Mouse (Mus musculus) lung, adult 18-20 months (tissue): ENCODE results near the gene Mrpl48.

Experiments
- DNase-seq, 2 experiments: peaks; one replicate each; pipeline ENCODE4 v3.0.0; 2022; ENCODE audit warnings: mixed read lengths in 2 of 2

The Mrpl48 gene

DNA sequence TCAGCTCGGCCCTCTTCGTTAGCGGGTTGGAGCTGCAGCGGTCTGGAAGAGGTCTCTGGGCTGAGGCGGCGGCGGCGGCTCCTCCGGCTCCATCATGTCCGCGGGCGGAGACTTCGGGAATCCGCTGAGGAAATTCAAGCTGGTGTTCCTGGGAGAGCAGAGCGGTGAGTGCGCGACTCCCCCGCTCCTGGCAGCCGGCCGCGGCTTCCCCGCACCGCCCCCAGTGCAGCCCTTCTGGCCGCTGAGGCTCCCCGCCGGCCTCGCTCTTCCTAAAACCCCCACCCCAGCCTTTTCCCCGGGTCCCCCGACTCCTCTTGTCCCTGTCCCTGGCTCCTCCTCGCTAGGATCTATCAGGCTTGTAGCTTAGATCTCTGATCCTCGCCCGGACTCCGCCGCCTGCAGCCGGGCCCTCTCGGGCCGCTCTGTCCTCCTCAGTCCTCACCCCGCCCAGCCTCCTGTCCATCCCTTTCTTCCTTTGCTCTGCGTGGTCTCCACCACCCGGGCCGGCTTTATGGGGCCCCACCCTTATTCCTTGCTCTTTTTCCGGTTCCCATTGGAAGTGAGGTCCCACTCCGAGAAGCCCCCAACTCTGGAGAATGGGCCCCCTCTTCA, at the start of gene Mrpl48:
TSS of gene Mrpl48 (minus strand) at position 172 of the 612 bp plus-strand sequence.
- DNase-seq, result peak; percentile 53

DNA sequence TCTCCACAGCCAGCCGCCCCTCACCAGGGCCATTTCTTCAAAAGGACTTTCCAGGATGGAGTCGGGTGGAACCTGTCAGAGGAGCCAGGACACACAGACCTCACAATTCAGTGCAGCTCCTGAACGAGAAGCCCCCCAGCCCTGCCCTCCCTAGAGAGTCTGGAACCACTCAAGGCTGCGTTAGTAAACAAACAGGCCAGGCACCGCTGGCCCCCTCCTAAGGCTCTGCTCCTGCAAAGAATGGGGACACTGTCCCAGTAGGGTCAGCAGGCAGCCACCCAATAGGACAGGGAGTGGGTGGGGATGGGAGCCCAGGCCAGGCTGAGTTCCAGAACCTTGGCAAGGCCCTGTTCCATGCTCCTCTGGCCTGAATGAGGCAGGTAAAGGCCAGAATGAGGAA, 48.6 kb upstream of the Mrpl48 start:
- no peak for DNase-seq

DNA sequence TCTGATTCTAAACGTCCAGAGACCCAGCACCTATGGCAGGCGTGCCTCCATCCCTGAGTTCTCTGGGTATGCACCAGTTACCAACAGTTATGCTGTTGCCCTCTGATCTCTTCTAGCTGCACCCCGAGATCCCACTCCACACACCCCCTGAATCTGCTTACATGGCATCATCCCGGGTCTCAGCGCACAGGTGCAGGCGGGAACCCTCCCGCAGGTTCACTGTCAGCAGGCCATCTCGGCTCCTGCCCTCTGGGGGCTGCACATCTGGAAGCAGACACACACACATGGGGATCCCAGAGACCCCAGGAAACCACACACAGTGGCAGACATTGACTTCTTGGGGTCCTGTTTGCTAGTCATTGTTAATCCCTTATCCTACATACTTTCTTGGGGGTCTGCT, 46.3 kb upstream of the Mrpl48 start:
- DNase-seq, result no peak

DNA sequence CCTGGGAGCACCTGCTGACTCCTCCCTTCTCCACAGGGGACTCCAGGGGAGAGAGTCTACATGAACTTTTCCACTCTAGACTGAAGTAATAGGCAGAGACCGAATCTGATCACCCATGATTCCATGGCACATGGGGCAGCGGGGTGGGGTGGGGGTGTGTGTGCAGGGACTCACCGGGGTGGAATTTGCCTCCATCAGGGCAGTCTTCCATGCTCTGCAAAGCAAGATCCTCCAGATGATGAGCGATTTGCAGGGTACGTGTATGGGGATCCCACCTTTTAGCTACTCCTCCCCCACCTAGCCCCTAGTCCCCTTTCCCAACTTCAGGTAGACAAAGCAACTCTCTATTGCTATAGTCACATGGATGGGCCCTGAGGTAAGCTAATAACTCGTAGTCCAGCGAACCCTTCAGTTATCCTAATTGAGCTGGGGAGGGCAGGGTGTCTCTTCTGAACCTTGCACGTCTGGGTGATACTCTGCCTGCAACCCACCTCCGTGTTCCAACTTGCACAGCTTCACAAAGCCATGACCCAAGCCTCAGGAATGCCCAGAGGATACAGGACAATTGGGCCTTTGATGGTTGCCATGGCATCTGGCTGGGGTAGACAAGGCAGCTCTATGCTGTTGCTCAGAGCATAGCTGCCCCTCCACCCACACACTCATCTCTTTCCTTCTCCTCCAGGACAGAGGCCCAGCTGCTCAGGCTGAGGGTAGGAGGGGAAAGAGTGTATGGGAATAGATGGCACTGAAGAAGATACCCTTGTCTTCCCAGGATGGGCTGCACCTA, 45.6 kb upstream of the Mrpl48 start:
- DNase-seq, result no peak

DNA sequence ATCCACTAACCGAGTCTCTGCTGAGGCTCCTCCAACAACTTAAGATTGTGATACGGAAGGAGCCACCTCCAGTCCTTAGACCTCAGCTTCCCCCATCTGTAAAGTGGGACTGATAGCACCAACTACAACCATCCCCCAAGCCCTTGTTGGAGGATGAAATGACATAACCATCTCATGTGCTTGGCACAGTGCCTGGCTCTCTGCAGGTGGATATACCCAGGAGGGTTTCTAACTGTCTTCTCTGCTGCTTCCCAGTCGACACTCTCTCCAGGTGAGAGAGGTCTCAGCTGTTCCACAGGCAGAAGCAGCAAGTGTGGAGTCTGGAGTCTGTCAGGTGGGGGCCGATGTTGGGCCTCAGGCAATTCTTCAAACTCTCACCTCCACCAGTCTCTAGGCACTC, 42.9 kb upstream of the Mrpl48 start:
- DNase-seq, result no peak

DNA sequence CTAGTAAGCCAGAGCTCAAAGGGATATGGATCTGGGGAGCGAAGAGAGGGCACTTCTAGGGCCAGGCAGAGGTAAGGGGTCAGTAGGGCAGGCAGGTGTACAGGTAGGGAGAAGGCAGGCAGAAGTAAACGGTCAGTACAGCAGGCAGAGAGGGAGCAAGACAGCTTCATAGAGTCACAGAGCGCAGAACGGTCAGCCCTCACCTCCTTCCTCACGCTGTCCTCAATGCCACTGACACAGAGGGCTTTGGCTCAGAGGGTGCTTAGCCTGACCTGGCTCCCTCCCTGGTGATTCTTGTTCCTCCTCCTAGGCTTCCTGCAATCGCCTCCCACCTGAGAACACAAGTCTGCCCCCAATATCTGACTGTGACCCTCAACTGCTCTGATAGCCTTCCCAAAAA, 42.3 kb upstream of the Mrpl48 start:
- DNase-seq, result no peak

DNA sequence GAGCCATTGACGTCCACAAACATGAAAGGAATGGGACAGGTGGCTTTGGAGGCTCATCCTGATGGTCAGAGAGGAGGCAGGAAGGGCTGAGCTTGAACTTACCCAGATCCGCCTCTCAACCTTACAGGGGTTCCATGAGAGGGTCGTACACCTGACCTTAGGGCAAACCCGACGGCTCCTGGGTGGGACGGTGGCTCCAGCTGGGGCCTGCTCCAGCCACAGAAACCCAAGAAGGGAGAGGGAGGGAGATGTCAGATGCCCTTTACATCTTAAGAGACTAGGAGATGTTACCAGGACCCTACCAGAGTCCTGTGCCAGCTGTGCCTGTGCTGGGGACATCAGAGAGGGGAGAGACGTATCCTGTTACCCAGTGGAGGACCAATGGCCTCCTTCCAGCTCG, 41.7 kb upstream of the Mrpl48 start:
- no peak for DNase-seq

DNA sequence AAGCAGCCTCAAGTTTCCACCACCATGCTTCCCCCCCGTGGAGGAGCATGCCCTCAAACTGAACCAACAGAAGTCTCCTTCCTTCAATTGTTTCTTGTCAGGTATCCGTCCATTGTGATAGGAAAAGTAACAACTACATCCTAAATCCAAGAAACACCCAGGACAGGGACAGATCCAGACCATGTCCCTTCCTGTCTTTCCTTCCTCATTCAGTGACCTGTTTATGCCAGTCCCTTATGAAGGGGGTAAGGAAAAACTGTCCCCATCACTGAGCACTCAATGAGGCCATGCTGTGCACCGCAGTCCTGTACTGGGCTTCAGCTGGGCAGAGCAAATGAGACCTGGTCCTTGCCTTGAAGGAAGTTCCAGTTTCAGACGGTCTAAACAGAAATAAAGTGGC, 41.0 kb upstream of the Mrpl48 start:
- DNase-seq, result no peak

DNA sequence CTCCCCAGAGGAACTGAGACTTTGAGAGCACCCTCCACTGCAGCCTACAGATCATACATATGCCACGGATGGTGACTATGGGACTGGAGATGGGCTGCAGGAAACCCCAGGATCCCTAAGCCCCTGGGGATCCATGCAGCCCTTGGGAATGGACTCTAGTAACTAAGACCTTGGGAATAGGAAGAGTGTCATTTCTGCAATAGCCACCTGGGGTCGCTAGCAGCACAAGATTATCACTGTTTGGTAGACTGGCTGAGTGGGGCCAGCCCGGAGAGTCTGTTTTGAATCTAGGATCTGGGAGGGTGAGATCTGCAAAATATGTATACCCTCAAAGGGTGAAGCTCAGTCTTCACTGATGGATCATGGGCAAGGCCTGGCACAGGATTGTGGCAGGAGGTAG, 37.0 kb upstream of the Mrpl48 start:
- peak; percentile 44 to 65 for DNase-seq

DNA sequence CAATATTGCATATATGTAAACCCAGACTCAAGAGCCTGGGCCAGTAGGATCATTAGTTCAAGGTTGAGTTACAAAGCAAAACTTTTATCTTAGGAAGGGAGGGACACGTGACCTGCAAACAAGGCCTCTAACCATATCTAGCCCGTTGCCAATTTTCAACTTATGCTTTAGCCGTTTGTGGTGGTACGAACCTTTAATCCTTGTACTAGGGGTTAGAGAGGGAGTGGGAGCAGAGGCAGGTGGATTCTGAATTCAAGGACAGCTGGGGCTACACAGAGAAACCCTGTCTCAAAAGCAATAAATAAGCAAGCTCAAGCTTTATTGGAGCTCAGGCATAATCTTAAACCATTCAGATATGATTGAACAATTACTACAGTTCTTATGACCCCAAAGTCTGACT, 34.3 kb upstream of the Mrpl48 start:
- DNase-seq, result no peak

DNA sequence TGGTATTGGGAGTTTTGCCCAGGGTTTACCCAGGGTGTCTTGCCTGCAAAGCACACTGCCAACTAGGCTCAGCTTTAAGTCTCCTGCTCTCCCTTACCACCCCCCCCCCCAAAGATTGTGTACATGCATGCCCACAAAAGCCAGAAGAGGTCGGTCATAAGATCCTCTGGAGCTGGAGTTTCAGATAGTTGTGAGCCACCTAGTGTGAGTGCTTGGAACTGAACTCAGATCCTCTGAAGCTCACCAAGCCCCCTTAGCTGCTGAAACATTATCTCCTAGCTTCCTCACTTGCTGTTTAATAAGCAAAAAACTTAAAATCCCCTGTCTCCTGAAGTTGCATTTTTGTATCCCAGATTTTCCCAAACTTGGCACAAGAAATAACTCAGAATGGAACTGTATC, 29.6 kb upstream of the Mrpl48 start:
- peak in 1 of 2 experiments; percentile 32 for DNase-seq

DNA sequence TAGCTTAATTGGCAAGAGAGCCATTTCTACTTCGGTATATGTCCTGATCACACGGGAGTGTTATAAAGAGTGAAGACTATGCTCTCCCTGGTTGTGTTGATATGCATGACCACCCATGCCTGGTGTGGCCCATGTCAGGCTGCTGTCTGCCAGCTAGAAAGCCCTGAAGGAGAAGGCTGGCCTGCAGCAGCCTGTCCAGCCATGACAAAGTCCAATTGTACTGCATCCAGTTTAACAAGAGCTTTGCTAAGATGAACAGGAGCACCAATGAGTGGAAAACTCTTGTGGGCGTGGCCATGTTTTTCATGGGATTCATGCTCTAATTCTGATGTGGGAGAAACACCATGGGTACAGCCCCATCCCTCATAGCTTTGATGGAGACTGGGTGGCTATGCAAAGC, 16.4 kb upstream of the Mrpl48 start:
- no peak for DNase-seq

DNA sequence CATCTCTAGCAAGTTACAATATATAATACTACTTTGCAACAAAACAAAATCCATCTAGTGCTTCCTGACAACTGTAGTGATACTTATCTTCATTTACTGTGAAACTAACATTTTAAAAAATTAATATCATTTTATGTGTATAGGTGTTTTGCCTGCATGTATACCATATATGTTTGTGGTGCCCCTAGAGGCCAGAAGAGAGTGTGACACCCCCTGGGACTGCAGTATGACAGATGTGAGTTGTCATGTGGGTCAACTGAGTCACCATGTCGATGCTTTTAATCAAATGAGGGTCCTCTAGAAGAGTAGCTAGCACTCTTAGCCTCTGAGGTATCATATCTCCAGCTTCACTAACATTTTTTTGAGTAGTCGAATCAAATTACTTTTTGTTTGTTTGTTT, 14.2 kb upstream of the Mrpl48 start:
- no peak for DNase-seq

DNA sequence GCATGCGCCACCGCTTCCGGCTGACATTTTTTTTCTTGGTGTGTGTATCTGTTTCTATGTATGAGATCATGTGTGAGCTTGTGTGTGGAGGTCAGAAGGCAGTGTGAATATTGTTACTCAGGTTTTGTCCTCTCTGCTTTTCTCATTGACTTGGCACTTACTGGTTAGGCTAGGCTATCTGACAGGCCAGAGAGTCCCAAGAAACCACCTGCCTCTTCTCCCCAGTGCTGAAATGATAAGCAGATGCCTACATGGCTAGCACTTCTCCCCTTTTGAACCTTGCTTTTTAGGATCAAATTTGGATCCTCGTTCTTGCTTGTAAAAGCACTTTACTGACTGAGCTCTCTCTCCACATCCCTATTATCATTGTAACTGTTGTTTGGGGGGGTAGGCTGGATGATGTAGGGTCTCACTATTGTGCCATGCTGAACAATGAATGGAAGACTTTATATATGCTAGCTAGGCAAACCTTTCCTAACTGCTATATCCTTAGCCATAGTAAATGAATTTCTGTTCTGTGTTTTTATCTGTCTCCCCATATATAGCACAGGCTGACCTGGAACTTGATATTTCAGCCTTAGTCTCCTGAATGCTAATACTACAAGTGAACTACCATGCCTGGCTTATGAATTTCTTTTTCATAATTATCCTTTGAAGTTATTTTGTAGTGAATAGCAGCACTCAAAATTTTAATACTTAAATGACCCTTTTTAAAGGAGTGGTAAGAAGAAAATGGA, 8.2 kb upstream of the Mrpl48 start:
- DNase-seq, result no peak

DNA sequence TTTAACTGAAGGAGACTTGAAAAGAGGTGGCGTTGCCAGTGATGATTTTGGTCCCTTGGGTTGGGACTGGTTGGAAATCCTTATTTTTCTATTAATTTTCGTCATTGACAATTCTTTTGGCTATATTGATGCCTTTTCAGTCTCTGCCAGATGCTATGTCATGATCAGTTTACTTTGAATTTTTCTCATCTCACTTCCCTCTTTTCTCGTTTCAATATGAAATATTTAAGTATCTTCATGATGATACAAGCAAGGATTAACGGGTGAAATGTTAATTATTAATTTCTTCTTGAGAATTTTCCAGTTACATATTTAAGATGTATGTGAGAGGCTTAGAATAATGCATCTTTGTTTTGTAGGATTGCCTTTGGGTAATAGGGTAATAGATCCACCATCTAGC, 809 bp upstream of the Mrpl48 start:
- DNase-seq, result no peak

DNA sequence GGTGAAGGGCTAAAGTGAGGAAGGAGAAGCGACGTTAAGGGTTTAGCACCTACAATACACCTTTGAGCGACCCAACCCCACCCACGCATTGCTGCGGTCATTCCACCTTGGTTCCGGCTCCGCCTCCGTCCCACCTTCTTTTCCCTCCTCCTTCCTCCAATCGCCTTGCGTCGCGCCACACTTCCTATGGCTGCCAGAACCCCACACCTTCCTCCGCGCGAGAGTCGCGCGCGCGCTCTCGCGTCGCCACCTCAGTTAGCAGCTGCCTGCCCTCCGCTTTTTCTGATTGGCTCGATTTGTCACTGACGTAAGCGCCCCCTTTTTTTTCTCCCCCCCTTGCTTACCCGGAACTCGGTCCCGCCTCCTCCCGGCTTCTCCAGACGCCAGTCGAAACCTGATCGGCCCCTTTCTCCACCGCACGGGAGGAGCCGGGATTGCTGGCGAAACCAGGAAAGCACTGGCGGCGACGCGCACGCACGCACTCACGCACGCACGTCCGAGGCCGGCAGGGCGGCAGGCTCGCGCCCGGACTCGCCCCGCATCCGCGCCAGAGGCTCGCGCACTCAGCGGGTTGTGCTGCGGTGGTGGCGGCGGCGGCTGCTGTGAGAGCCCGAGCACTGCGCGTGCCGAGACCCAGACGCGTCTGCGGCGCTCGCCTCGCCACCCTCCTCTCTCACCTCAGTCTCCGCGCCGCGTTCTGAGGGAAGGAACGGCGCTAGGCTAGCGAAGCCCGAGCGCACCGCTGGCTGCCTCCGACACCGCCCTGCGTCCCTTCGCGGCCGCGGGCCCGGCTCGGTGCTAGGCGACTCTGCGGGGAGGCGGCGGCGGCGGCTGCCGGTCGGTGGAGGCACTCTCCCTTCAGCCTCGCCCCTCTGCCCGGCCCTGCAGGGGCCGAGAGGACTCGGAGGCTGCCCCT, 629 bp downstream of the Mrpl48 start, which contains the start of gene Rab6a:
TSS of gene Rab6a (plus strand) at position 197 of the 916 bp plus-strand sequence.
- peak; percentile 98 to 99 for DNase-seq

DNA sequence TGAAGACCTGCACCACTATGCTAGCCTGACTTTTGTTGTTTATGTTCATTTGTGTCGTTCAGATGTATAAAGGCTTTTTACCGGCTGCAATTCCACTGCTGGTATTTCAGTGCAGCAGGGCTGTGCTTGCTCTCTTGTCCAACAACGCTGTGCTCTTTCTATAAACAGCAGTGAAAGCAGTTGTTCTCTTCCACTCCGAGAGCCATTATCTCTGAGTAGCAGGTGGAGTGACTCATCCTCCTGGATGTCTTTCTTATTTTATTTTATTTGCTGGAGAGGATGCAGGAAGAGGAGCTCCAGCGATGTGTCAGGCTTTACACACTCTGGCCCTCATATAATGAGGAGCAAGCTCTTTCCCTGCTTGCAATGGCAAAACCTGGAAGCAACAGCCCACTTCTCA, 7.9 kb downstream of the Mrpl48 start:
- DNase-seq, result no peak

DNA sequence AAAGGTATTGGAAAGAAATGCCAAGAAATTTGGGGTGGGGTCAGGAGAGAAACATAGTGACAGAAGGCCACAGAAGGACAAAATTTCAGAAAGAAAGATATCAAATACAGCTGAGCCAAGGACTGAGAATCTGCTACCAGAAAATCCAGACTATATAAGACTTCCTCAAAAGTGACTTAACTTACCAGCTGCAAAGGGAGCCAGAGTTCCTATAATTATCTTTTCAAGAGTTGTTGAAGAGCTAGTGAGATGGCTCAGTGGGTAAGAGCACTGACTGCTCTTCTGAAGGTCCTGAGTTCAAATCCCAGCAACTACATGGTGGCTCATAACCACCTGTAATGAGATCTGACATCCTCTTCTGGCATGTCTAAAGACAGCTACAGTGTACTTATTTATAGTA, 14.8 kb downstream of the Mrpl48 start:
- DNase-seq, result no peak

DNA sequence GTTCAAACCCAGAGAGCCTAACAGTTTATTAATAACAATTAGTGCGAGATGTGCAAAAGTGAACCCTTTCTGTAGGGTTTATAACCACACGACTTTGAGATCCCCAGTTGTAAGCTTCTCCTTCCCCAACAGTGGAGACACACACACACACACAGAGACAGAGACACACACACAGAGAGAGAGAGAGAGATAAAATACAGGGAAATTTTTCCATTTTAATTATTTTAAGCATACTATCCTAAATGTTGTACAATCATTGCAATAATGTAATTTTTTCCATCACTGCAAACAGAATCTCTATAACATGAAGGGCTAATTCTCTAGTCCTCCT, 16.6 kb downstream of the Mrpl48 start:
- DNase-seq, result no peak

DNA sequence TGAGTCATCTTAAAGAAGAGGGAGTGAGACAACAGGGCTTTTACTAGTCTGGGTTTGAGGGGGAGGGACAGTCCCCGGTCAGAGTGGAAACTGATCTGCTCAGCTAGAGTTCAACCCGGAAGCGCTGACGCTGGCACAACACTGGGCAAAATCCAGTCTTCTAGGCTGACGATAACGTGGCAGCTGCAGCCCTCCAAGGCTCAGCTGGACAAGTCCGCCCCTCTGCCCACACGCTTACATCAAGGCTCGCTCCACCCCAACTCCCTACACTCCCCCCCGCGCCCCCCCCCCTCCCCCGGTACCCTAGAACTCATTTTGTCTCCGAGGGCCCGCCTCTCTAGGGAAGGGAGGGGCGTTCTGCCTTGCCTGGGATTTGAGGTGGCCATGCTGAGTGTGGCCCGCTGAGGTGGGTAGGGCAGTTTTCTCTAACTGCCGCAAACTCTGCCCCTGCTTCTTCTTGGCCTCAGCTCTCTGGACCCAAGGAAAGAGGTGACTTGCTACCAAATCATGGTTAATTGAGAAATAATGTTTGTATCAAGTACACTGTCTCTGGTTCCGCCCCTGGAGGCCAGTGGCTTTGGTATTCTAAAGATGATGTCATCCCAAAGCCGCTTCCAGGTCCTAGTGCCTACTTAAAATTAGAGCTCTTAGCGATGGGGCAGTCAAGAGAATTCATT, 17.1 kb downstream of the Mrpl48 start:
- DNase-seq, result peak; percentile 89 to 91

DNA sequence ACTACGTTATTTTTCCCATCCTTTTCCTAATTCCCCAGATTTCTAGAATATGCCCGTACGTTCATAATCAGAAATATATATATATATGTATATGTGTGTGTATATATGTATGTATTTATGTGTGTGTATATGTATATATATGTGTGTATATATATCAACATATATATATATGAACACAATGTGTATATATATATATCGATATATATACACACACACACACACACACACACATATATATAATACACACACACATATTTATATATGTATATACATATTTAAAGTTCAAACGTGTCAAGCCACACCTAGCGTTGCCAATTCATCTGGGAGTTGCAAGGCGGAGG, 17.6 kb downstream of the Mrpl48 start:
- DNase-seq, result no peak

DNA sequence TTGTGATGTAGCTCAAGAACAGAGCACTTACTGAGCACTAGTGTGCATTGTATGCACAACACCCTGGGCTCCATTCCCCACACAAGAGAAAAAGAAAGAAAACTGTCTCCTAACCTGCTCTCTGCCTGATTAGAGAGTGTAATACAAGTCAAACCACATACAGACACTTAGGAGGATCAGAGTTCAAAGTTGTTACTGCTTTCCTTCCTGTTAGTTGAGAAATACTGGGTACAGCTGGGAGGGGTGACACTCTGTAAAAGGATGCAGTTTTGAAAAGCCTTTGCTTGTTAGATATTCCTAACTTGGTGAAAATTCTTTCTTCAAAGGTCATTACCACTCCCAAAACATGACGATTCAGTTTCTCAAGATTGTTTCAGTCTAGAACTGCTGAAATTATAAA, 18.3 kb downstream of the Mrpl48 start:
- peak in 1 of 2 experiments; percentile 2 for DNase-seq
